Mouse (Mus musculus): ENCODE measurements around the gene Lcmt1.

The Lcmt1 gene

GRCm38 (mm10) chr7:123359101-123359500 is 10.5 kb upstream of the Lcmt1 start:
- in situ Hi-C loops (cut with MboI, MseI), result loop anchor here in 1 of 2 experiments (10.0 kb wide), 1 partner anchor 414 kb away; no protein-coding TSS in a partner anchor

DNA sequence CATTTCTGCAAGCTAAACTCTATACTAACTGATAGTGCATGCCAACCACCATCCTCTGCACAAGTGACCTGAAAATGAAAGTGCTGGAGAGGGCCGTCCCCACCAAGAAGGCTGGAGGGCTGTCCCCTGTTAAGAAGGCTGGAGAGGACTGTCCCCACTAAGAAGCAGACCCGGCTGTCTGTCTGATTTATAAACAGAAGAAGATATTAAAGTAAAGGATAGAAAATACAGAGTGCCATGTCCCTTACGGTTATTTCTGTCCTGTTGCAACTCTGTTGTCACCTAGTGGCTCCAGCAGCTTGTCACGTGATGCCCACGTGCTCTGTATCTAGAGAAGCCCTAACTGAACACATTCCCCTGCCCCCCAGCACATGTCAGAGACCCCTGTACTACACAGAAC is 9.4 kb upstream of the Lcmt1 start:
- in situ Hi-C loops (cut with MboI, MseI), result loop anchor here in 1 of 2 experiments (10.0 kb wide), 1 partner anchor 1065 kb away; no protein-coding TSS in a partner anchor

- in situ Hi-C loops (cut with MboI, MseI), result loop anchor here in 1 of 2 experiments (10.0 kb wide), 1 partner anchor 1067 kb away; no protein-coding TSS in a partner anchor
Measured at GRCm38 (mm10) chr7:123361229-123361980, 8.2 kb upstream of the Lcmt1 start.

DNA sequence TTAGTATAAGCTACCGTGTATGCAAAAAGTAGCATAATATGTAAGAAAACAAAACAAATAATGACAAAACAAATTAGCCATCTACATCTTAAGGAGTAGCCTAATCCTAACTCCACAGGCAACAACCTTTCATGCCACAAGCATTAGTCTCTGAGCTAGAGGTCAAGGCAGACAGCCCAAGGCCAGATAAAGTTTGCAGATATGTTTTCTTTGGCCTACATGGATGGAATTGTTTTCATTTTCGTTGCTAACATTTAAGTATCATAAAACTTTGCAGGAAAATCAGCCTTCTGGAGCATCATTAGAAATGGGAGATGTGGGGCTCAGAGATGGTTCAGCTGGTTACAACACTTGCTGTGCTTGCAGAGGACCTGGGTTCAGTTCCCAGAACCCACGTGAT is 6.8 kb upstream of the Lcmt1 start:
- in situ Hi-C loops (cut with MboI, MseI), result loop anchor here in 1 of 2 experiments (10.0 kb wide), 1 partner anchor 1068 kb away; no protein-coding TSS in a partner anchor

GRCm38 (mm10) chr7:123363971-123364370 is 5.6 kb upstream of the Lcmt1 start:
- in situ Hi-C loops (cut with MboI, MseI), result loop anchor here in 1 of 2 experiments (10.0 kb wide), 1 partner anchor 1069 kb away; no protein-coding TSS in a partner anchor

GRCm38 (mm10) chr7:123365876-123366741 is 3.5 kb upstream of the Lcmt1 start:
- in situ Hi-C loops (cut with MboI, MseI), result loop anchor here in 1 of 2 experiments (10.0 kb wide), 1 partner anchor 1071 kb away; no protein-coding TSS in a partner anchor

- in situ Hi-C loops (cut with MboI, MseI), result loop anchor here in 1 of 2 experiments (10.0 kb wide), 1 partner anchor 1072 kb away; no protein-coding TSS in a partner anchor
Measured at GRCm38 (mm10) chr7:123366806-123367205, 2.8 kb upstream of the Lcmt1 start.

DNA sequence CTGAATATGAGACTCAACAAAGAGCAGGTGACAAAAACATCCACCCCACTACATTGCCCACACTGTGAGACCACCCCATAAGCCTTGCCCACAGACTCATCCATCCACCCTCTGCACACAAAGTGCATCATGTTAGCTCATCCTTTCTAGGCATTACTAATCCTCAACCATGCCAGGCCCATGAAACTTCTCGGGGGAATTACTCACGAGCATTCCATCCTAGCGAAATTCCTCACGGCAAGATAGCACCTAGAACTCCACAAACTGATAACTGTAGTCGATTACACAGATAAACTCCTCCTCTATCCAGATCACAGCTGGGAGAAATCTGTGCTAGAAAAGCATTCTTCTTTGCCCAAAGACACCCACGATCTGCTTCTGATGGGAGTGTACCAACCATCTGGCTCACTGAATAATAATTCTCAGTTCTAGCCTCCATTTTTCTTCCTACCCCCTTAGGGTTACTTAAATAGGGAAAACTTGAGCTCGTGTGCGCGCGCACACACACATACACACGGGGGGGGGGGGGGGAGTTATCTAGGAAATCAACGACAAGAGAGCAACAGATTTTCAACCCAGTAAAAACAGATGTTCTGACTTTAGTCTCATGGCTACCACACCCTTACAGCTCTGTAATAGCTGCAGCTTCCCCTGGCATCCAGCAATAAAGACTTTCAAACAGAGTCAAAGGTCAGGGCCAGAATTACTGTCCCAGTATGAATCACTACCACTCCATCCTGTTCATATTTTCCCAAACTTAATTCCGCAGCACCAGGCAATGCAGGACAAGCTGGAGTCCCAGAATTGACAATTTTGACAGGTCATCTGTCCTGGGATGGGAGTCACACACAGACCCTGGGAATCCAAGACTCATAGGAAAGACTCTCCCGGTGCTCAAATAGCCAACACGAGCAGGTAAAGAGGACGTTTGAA is 2.1 kb upstream of the Lcmt1 start:
- in situ Hi-C loops (cut with MboI, MseI), result loop anchor here in 1 of 2 experiments (10.0 kb wide), 1 partner anchor 1073 kb away; no protein-coding TSS in a partner anchor

- in situ Hi-C loops (cut with MboI, MseI), result loop anchor here in 1 of 2 experiments (10.0 kb wide), 1 partner anchor 1073 kb away; no protein-coding TSS in a partner anchor
Measured at GRCm38 (mm10) chr7:123368187-123368586, 1.4 kb upstream of the Lcmt1 start.

DNA sequence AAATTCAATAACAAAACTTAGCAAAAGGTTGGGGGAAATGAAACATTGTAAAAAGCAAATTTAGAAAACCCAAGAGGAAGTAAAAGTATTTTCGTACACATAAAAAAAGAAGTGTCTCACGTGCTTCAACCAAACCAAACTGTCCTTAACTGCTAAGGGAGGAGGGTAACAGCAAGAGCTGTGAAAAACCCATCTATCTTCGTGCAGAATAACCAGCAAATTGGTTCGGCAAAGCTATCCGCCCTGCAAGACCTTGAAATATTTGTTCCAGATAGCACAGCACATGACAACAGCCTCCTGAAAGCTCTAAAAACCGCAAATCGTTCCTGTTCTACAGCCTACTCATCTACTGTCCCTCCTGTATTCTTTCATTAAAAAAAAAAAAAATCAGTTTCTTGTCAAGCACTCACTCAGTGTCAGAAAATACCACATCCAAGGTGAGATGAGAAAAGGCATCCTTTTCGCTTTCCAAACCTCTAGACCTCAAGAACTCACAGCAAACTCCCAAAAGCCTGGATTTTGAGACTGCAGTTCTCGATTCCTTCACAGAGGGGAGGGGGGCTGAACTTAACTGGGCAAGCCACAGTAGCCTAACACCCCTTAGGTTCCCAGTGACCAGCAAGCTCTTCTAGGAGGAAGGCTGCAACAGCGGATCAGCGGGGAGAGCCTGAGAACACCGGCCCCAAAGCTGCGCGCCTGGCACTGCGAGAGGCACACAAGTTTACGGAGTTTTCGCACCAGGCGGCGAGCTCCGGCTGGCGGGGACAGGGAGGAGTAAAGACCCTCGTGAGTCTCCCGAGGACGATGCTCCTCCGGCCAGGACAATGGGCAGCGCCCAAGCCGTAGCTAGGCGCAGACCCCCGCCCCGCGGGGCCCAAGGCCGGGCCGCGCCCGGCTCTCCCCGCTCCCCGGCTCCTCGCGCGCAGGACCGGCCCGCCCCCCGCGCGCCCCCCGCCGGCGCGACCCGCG is 522 bp upstream of the Lcmt1 start:
- in situ Hi-C loops (cut with MboI, MseI), result loop anchor here in 1 of 2 experiments (10.0 kb wide), 1 partner anchor 1074 kb away; no protein-coding TSS in a partner anchor

- in situ Hi-C loops (cut with MboI, MseI), result loop anchor here (5.0 kb wide), 1 partner anchor 48 kb away; no protein-coding TSS in a partner anchor
Measured at GRCm38 (mm10) chr7:123370700-123371099, 1.1 kb downstream of the Lcmt1 start.

DNA sequence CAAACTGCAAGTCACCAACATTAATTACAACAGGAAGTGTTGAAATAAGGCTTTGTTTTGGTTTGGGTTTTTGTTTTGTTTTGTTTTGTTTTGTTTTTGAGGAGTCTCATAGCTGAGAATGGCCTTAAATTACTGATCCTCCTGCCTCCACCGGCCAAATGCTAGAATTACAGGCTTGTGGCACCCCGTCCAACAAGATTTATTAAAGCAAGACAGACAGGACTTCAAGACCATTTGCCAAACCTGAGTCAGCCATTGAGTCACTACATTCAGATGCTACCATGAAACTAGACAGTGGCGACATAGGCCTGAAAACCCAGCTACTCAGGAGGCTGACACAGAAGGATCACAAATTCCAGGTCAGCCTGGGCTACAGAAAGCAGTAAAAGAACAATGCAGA is 1.9 kb downstream of the Lcmt1 start:
- in situ Hi-C loops (cut with MboI, MseI), result loop anchor here (5.0 kb wide), 1 partner anchor 49 kb away; no protein-coding TSS in a partner anchor

- in situ Hi-C loops (cut with MboI, MseI), result no loop called here
Measured at GRCm38 (mm10) chr7:123377443-123378400, 8.1 kb downstream of the Lcmt1 start.

- in situ Hi-C loops (cut with MboI, MseI), result no loop called here
Measured at GRCm38 (mm10) chr7:123385693-123386407, 16.3 kb downstream of the Lcmt1 start.

DNA sequence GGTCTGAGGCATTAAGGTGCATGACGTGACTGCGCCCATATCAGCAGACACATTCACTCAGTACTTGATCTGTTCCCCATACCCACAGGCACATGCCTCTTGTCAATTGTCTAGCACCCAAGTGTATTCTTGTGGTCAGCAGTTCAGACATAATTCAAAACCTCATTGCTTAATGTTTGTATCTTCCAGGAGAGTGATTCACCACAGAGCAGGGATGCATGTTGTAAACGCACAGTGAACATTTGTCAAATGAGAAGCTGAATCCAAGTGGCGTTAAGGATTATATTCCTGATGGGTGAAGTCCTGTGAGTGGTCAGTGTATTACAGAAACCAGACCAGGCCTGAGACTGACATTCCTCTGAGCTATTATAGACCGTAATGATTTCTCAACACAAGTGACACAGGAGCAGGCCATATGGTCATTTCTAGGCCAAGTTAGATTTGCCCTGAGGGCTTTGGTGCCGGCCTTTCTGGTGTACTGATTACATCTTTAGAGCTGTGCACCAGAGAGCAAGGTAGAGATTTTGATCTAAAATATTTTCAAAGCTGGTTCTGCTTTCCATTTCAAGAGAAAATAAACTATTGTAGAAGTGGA is 20.2 kb downstream of the Lcmt1 start:
- in situ Hi-C loops (cut with MboI, MseI), result no loop called here

DNA sequence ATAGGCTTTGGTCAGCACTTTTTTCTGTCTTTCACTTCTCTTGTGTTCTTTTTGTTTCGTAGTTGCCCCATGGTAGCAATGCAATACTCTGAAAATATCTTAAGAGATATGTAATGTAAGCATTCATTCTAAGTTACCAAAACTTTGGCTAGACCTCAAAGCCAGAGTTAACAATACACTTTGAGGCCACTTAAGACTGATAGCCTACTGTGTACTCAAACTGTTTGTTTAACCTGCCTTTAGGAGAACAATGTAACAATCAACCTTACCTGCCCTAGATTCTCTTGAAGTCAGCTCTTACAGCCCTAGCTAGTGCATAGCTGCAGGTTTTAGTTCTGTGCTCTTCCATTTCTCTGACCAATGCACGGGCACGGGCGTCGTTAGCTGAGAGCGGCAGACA is 24.7 kb downstream of the Lcmt1 start:
- in situ Hi-C loops (cut with MboI, MseI), result no loop called here

DNA sequence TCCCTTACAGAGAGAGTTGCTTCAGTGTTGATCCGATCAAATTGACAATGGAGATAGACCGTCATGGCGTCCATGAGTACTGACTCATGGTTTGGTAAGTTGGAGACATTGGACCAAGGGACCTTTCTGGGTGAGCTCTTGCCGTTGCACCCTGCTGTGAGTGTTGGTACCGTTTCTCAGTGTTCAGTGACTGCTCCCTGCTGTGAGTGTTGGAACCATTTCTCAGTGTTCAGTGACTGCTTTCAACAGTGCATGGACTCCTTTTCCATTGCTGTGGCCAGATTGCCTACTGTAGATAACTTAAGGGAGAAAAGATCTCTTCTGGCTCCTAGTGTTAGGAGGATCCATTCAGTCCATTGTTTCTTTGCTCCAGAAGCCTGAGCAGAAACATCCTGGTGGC is 27.3 kb downstream of the Lcmt1 start:
- in situ Hi-C loops (cut with MboI, MseI), result no loop called here

Measured in T-helper 17 cell (primary cell).